Mouse (Mus musculus) G1E (cell line): ENCODE measurements around the gene Baz2b. TPM values are rescaled to one million over a fixed set of nuclear protein-coding genes. Genes with fewer than 3 reads are reported as not detected.
A peak's percentile ranks its signal among the peaks of the same experiment; 100 is the strongest.
"Not testable (repeated sequence)": the region's sequence is repeated elsewhere in the genome, so short reads cannot be mapped to it uniquely, and the experiment has no call there.

Source experiments
- ATAC-seq: 2 replicates; pipeline ENCODE4 v1.8.0; 2016; ENCODE audit warnings: mild to moderate bottlenecking; ENCODE audit not compliant: insufficient number of reproducible peaks, poor library complexity, low FRiP score, severe bottlenecking; ENCODE audit errors: extremely low read depth
- DNase-seq: peaks from one replicate; pipeline ENCODE4 v3.0.0; 2012; ENCODE audit warnings: low spot score
- H3K27me3 ChIP-seq: 2 replicates; pipeline ENCODE4 v1.6.1; 2012; ENCODE audit warnings: mild to moderate bottlenecking, low read length, inconsistent platforms; ENCODE audit not compliant: insufficient read depth
- H3K36me3 ChIP-seq: replicated peaks from 2 replicates; pipeline ENCODE3; 2012; ENCODE audit warnings: mild to moderate bottlenecking, inconsistent platforms
- H3K4me1 ChIP-seq: 2 replicates; pipeline ENCODE4 v1.6.1; 2012; ENCODE audit warnings: low read depth, low read length, inconsistent platforms, mixed read lengths; ENCODE audit not compliant: insufficient read depth
- H3K4me3 ChIP-seq: 2 replicates; pipeline ENCODE4 v1.5.1; 2012; ENCODE audit warnings: low read depth, mild to moderate bottlenecking, inconsistent platforms, low read length, moderate library complexity, mixed read lengths
- H3K9me3 ChIP-seq: replicated peaks from 2 replicates; pipeline ENCODE4 v1.6.1; 2012; ENCODE audit warnings: inconsistent platforms
- CTCF ChIP-seq: IDR thresholded peaks from 2 replicates; pipeline ENCODE4 v1.5.1; 2012; ENCODE audit warnings: low read depth, low read length, inconsistent platforms, mixed read lengths
- GATA1 ChIP-seq: IDR thresholded peaks from 2 replicates; pipeline ENCODE4 v1.6.1; 2012; ENCODE audit warnings: borderline replicate concordance, low read length, inconsistent platforms, mixed read lengths
- GATA2 ChIP-seq: IDR thresholded peaks from 2 replicates; pipeline ENCODE4 v1.6.1; 2012; ENCODE audit warnings: low read depth, low read length, inconsistent platforms, borderline replicate concordance
- POLR2AphosphoS5 ChIP-seq: IDR thresholded peaks from 2 replicates; pipeline ENCODE4 v1.6.1; 2012; ENCODE audit warnings: low read depth, low read length, inconsistent platforms; ENCODE audit not compliant: insufficient replicate concordance
- TAL1 ChIP-seq: conservative IDR thresholded peaks from 2 replicates; pipeline ENCODE4 v1.6.1; 2012; ENCODE audit warnings: low read depth, low read length, inconsistent platforms, mixed read lengths
- polyA plus RNA-seq: library from polyadenylated mRNA; stranded (reverse); fragments of >175 nt; gene quantifications from 2 replicates; pipeline ENCODE4 v1.2.3, GENCODE M21; 2012
- total RNA-seq, 2 experiments: library from RNA; stranded (forward) in 1 of 2; stranded (reverse) in 1 of 2; fragments of 200-1000 nt in 1 of 2; fragments of >200 nt in 1 of 2; fragmentation: Nextera tagmentation in 1 of 2; gene quantifications; 2 replicates each; pipeline ENCODE4 v1.2.3; 2014 to 2017

The Baz2b gene
- total and polyA plus RNA-seq, 3 experiments = 13.2 to 104 (median 66.5) TPM

GRCm38 (mm10) chr2:60082984-60083636, 126.5 kb downstream of the Baz2b start:
- no peaks in the 10 kb centered on the region for H3K27me3 ChIP-seq
- peaks cover 2% of the 10 kb centered on the region for H3K36me3 ChIP-seq
- H3K4me1 ChIP-seq = peaks cover 14% of the 10 kb centered on the region
- H3K9me3 ChIP-seq = no peaks in the 10 kb centered on the region
- no peak for DNase-seq
- no peak overlapping the region for H3K4me3 ChIP-seq
- TF ChIP-seq GATA1 (no peak), CTCF (no peak), POLR2AphosphoS5 (no peak), TAL1 (no peak), GATA2 (no peak)
- no peak for ATAC-seq

GRCm38 (mm10) chr2:60082225-60082624, 127.4 kb downstream of the Baz2b start:
- DNase-seq (no peak), ATAC-seq (no peak)
- H3K9me3 ChIP-seq = no peaks in the 10 kb centered on the region
- H3K36me3 ChIP-seq = peaks cover 5% of the 10 kb centered on the region
- no peak overlapping the region for H3K4me3 ChIP-seq
- H3K4me1 ChIP-seq = peaks cover 20% of the 10 kb centered on the region
- H3K27me3 ChIP-seq = no peaks in the 10 kb centered on the region
- TF ChIP-seq POLR2AphosphoS5 (no peak), GATA2 (no peak), GATA1 (no peak), TAL1 (no peak), CTCF (no peak)

GRCm38 (mm10) chr2:60080831-60081230, 128.8 kb downstream of the Baz2b start:
- DNase-seq (no peak), ATAC-seq (no peak)
- peaks cover 29% of the 10 kb centered on the region for H3K4me1 ChIP-seq
- H3K27me3 ChIP-seq = no peaks in the 10 kb centered on the region
- TF ChIP-seq GATA2 (no peak), POLR2AphosphoS5 (no peak), GATA1 (no peak), TAL1 (no peak), CTCF (no peak)
- no peak overlapping the region for H3K4me3 ChIP-seq
- peaks cover 5% of the 10 kb centered on the region for H3K36me3 ChIP-seq
- no peaks in the 10 kb centered on the region for H3K9me3 ChIP-seq

GRCm38 (mm10) chr2:60077631-60078030, 132.0 kb downstream of the Baz2b start:
- no peak overlapping the region for H3K4me3 ChIP-seq

GRCm38 (mm10) chr2:60076800-60077199, 132.8 kb downstream of the Baz2b start:
- H3K36me3 ChIP-seq = peaks cover 10% of the 10 kb centered on the region
- ATAC-seq = peak; percentile 62
- peaks cover 31% of the 10 kb centered on the region for H3K4me1 ChIP-seq
- no peak overlapping the region for H3K4me3 ChIP-seq
- TF ChIP-seq TAL1 (no peak), GATA2 (no peak), GATA1 (no peak), POLR2AphosphoS5 (no peak), CTCF (no peak)
- no peak for DNase-seq
- no peaks in the 10 kb centered on the region for H3K9me3 ChIP-seq
- no peaks in the 10 kb centered on the region for H3K27me3 ChIP-seq

More at GRCm38 (mm10) chr2:60077631-60078030, 132.0 kb downstream of the Baz2b start:
- ATAC-seq = no peak
- Histone ChIP-seq H3K4me1 (peaks cover 28% of the 10 kb centered on the region), H3K36me3 (peaks cover 8% of the 10 kb centered on the region), H3K27me3 (no peaks in the 10 kb centered on the region), H3K9me3 (no peaks in the 10 kb centered on the region)
- TF ChIP-seq CTCF = no peak
- TF ChIP-seq GATA1 = no peak
- TF ChIP-seq POLR2AphosphoS5 = no peak
- TF ChIP-seq GATA2 = no peak
- no peak for TF ChIP-seq TAL1
- no peak for DNase-seq

GRCm38 (mm10) chr2:60076025-60076424, 133.6 kb downstream of the Baz2b start:
- no peaks in the 10 kb centered on the region for H3K9me3 ChIP-seq
- no peak for DNase-seq
- peaks cover 33% of the 10 kb centered on the region for H3K4me1 ChIP-seq
- H3K36me3 ChIP-seq = peaks cover 10% of the 10 kb centered on the region
- H3K4me3 ChIP-seq = no peak overlapping the region
- H3K27me3 ChIP-seq = no peaks in the 10 kb centered on the region
- TF ChIP-seq POLR2AphosphoS5 (no peak), GATA2 (no peak), CTCF (no peak), TAL1 (no peak), GATA1 (no peak)
- no peak for ATAC-seq

- not testable (repeated sequence) for H3K9me3 ChIP-seq, DNase-seq, H3K27me3 ChIP-seq, ATAC-seq, H3K4me3 ChIP-seq
- peaks cover 10% of the 10 kb centered on the region for H3K36me3 ChIP-seq
- peaks cover 30% of the 10 kb centered on the region for H3K4me1 ChIP-seq
Observed at GRCm38 (mm10) chr2:60073798-60074197, 135.8 kb downstream of the Baz2b start.
